Mouse (Mus musculus): ENCODE measurements around the gene Chodl. TPM values are rescaled to one million over a fixed set of nuclear protein-coding genes. Genes with fewer than 3 reads are reported as not detected.

Chodl gene
- polyA plus RNA-seq, 1 experiment from 2014 or later: 47.2 TPM

DNA sequence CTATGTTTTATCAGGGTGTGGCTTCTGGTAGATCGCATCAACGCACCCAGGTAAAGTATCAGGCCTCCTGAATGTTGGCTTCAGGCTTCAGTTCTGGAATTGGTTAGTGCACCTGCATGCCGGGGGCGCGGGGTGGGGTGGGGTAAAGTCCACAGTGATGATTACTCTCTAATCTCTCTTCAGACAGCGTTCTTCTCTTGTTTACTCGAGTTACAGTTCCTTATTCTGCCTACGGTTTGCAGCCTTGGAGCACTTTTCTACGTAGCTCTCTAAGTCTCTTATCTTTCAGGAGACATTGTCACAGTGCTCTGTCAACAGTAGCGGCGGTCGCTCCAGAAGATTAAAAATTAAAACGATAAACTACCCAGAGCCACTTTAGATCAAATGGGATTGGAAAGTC, 43.4 kb downstream of the Chodl start:
- ATAC-seq (ENCODE audit: low read depth): no peak
- H3K9me3 ChIP-seq (ENCODE audit: control insufficient read depth, low read length): no peaks in the 10 kb centered on the region
- WGBS: 95% methylated on average over 13 of the region's 13 CpGs
- no peak overlapping the region for H3K4me2 ChIP-seq (ENCODE audit: low read depth, low read length)
- no peak overlapping the region for H3K27ac ChIP-seq (ENCODE audit: low read depth, low read length)
- no peak overlapping the region for H3K4me3 ChIP-seq (ENCODE audit: low read depth, low read length)
- H3K27me3 ChIP-seq (ENCODE audit: control insufficient read depth, insufficient read depth, low read length): no peaks in the 10 kb centered on the region
- no peak overlapping the region for H3K9ac ChIP-seq (replicated peaks; ENCODE audit: low read depth, low read length)
- no peaks in the 10 kb centered on the region for H3K4me1 ChIP-seq (ENCODE audit: control insufficient read depth, insufficient read depth, low read length)
- H3K36me3 ChIP-seq (ENCODE audit: control insufficient read depth, insufficient read depth, low read length): no peaks in the 10 kb centered on the region

DNA sequence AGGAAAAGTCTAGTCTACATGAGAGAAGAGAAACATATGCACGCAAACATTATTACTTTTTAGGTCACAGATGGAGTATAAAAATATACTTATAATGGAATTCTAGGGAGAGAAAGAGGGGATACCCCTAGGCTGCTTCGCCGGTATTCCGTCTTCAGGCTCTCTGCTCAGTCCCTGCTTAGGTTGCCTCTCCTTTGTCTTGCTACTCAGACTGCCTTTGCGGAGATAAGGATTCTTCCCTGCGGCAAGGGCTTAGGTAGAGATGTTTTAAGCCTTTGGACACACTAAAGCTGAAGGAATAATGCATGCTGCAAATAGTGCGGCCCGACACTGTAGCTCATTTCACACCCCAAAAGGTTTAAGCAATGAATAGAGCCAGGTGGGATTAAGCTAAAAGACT, 45.6 kb downstream of the Chodl start:
- no peaks in the 10 kb centered on the region for H3K36me3 ChIP-seq (ENCODE audit: control insufficient read depth, insufficient read depth, low read length)
- no peak for ATAC-seq (ENCODE audit: low read depth)
- H3K4me1 ChIP-seq (ENCODE audit: control insufficient read depth, insufficient read depth, low read length): no peaks in the 10 kb centered on the region
- H3K27ac ChIP-seq (ENCODE audit: low read depth, low read length): no peak overlapping the region
- H3K9ac ChIP-seq (replicated peaks; ENCODE audit: low read depth, low read length): no peak overlapping the region
- no peak overlapping the region for H3K4me3 ChIP-seq (ENCODE audit: low read depth, low read length)
- 84% methylated on average over 8 of the region's 8 CpGs for WGBS
- no peak overlapping the region for H3K4me2 ChIP-seq (ENCODE audit: low read depth, low read length)
- H3K9me3 ChIP-seq (ENCODE audit: control insufficient read depth, low read length): no peaks in the 10 kb centered on the region
- H3K27me3 ChIP-seq (ENCODE audit: control insufficient read depth, insufficient read depth, low read length): no peaks in the 10 kb centered on the region

Other genes with a start within 250 kb of the Chodl start
- not detected in 2 replicates for gene Tmprss15, start 160.1 kb downstream of the Chodl start, polyA plus RNA-seq (2014; fragmentation: Nextera tagmentation; extraction: Ambion mirVana)